Mouse (Mus musculus): ENCODE measurements around the gene Tlcd2. TPM values are rescaled to one million over a fixed set of nuclear protein-coding genes. Genes with fewer than 3 reads are reported as not detected.

Gene Tlcd2
- total and polyA plus RNA-seq, 2 experiments from 2014 or later: 1.2 to 1.4 TPM

- WGBS: 85% methylated on average over 3 of the region's 3 CpGs
- no peak for TF ChIP-seq CTCF (IDR thresholded peaks at IDR 0.05; ENCODE audit: low read depth)
- no peak for ATAC-seq
These were observed 9.2 kb downstream of the Tlcd2 start for GRCm38 (mm10) chr11:75470675-75471074.

GRCm38 (mm10) chr11:75472469-75473081, 11.1 kb downstream of the Tlcd2 start:
- no peak overlapping the region for H3K27ac ChIP-seq (ENCODE audit: low read depth, low read length)
- WGBS: 84% methylated on average over 11 of the region's 11 CpGs
- no peaks in the 10 kb centered on the region for H3K9me3 ChIP-seq (ENCODE audit: low read length)
- H3K4me1 ChIP-seq (ENCODE audit: insufficient read depth): no peaks in the 10 kb centered on the region
- peaks cover 3% of the 10 kb centered on the region; the same call in 1 of the 2 replicates for H3K27me3 ChIP-seq (ENCODE audit: insufficient read depth, low read length)
- no peak overlapping the region for H3K4me2 ChIP-seq (ENCODE audit: low read depth)
- ATAC-seq: no peak
- H3K36me3 ChIP-seq (ENCODE audit: insufficient read depth): no peaks in the 10 kb centered on the region
- no peak for TF ChIP-seq CTCF (IDR thresholded peaks at IDR 0.05; ENCODE audit: low read depth)
- H3K4me3 ChIP-seq (ENCODE audit: low read depth, low read length): no peak overlapping the region
- no peak overlapping the region for H3K9ac ChIP-seq
- no peak for DNase-seq

More at GRCm38 (mm10) chr11:75470675-75471074, 9.2 kb downstream of the Tlcd2 start:
- H3K27ac ChIP-seq (ENCODE audit: low read depth, low read length): no peak overlapping the region
- peaks cover 7% of the 10 kb centered on the region; the same call in 1 of the 2 replicates for H3K27me3 ChIP-seq (ENCODE audit: insufficient read depth, low read length)
- no peak overlapping the region for H3K4me3 ChIP-seq (ENCODE audit: low read depth, low read length)
- no peak overlapping the region for H3K9ac ChIP-seq
- no peaks in the 10 kb centered on the region for H3K9me3 ChIP-seq (ENCODE audit: low read length)
- H3K4me1 ChIP-seq (ENCODE audit: insufficient read depth): no peaks in the 10 kb centered on the region
- H3K36me3 ChIP-seq (ENCODE audit: insufficient read depth): peaks cover under 1% of the 10 kb centered on the region; the same call in 1 of the 2 replicates
- DNase-seq: no peak
- no peak overlapping the region for H3K4me2 ChIP-seq (ENCODE audit: low read depth)

- Histone ChIP-seq H3K4me2 (ENCODE audit: low read depth) (no peak overlapping the region), H3K27me3 (ENCODE audit: insufficient read depth, low read length) (no peaks in the 10 kb centered on the region), H3K4me3 (ENCODE audit: low read depth, low read length) (no peak overlapping the region), H3K27ac (ENCODE audit: low read depth, low read length) (no peak overlapping the region), H3K4me1 (ENCODE audit: insufficient read depth) (no peaks in the 10 kb centered on the region), H3K9me3 (ENCODE audit: low read length) (no peaks in the 10 kb centered on the region), H3K9ac (no peak overlapping the region), H3K36me3 (ENCODE audit: insufficient read depth) (no peaks in the 10 kb centered on the region)
- no peak for TF ChIP-seq CTCF (IDR thresholded peaks at IDR 0.05; ENCODE audit: low read depth)
- WGBS: 64% methylated on average over 7 of the region's 7 CpGs
- DNase-seq (no peak), ATAC-seq (no peak)
These were observed 11.9 kb downstream of the Tlcd2 start for GRCm38 (mm10) chr11:75473376-75473775.

GRCm38 (mm10) chr11:75486192-75486591, 24.7 kb downstream of the Tlcd2 start:
- Histone ChIP-seq H3K4me3 (ENCODE audit: low read depth, low read length) (peak overlapping the region; percentile 99; the same call in 1 of the 2 replicates), H3K4me2 (ENCODE audit: low read depth) (peak overlapping the region; percentile 37), H3K9me3 (ENCODE audit: low read length) (no peaks in the 10 kb centered on the region), H3K27ac (ENCODE audit: low read depth, low read length) (peak overlapping the region; percentile 67; the same call in 1 of the 2 replicates), H3K27me3 (ENCODE audit: insufficient read depth, low read length) (no peaks in the 10 kb centered on the region), H3K36me3 (ENCODE audit: insufficient read depth) (peaks cover 19% of the 10 kb centered on the region), H3K9ac (no peak overlapping the region), H3K4me1 (ENCODE audit: insufficient read depth) (peaks cover 11% of the 10 kb centered on the region)
- DNase-seq (no peak), ATAC-seq (peak; percentile 19)
- WGBS: 19% methylated on average over 3 of the region's 3 CpGs
- no peak for TF ChIP-seq CTCF (IDR thresholded peaks at IDR 0.05; ENCODE audit: low read depth)

- Histone ChIP-seq H3K9ac (peak within 1 kb of the TSS; percentile 99), H3K27ac (ENCODE audit: low read depth, low read length) (peak within 1 kb of the TSS; percentile 86), H3K4me2 (ENCODE audit: low read depth) (peak within 1 kb of the TSS; percentile 94), H3K36me3 (ENCODE audit: insufficient read depth) (peaks cover 25% of the 10 kb centered on the region), H3K9me3 (ENCODE audit: low read length) (no peaks in the 10 kb centered on the region), H3K4me3 (ENCODE audit: low read depth, low read length) (peak within 1 kb of the TSS; percentile 99), H3K27me3 (ENCODE audit: insufficient read depth, low read length) (no peaks in the 10 kb centered on the region), H3K4me1 (ENCODE audit: insufficient read depth) (peaks cover 11% of the 10 kb centered on the region)
- peak; percentile 99 for DNase-seq
- ATAC-seq: peak; percentile 100
- WGBS: under 1% methylated on average over 52 of the region's 52 CpGs
- TF ChIP-seq CTCF (IDR thresholded peaks at IDR 0.05; ENCODE audit: low read depth): no peak
These were observed 25.2 kb downstream of the Tlcd2 start, which contains the start of gene Prpf8 for GRCm38 (mm10) chr11:75486601-75487285. Gene Prpf8, plus strand, starts transcription at chr11:75486816.

GRCm38 (mm10) chr11:75487496-75487895, 26.0 kb downstream of the Tlcd2 start:
- Histone ChIP-seq H3K4me2 (ENCODE audit: low read depth) (peak overlapping the region; percentile 94), H3K9ac (peak overlapping the region; percentile 99), H3K27ac (ENCODE audit: low read depth, low read length) (no peak overlapping the region), H3K9me3 (ENCODE audit: low read length) (no peaks in the 10 kb centered on the region), H3K4me3 (ENCODE audit: low read depth, low read length) (peak overlapping the region; percentile 99), H3K36me3 (ENCODE audit: insufficient read depth) (peaks cover 32% of the 10 kb centered on the region), H3K27me3 (ENCODE audit: insufficient read depth, low read length) (no peaks in the 10 kb centered on the region), H3K4me1 (ENCODE audit: insufficient read depth) (peaks cover 11% of the 10 kb centered on the region)
- TF ChIP-seq CTCF (IDR thresholded peaks at IDR 0.05; ENCODE audit: low read depth): no peak
- WGBS: 40% methylated on average over 6 of the region's 6 CpGs
- ATAC-seq (no peak), DNase-seq (no peak)
